Mouse (Mus musculus) limb, embryonic 10.5 days (tissue): Measurements from ENCODE around the gene Anapc11. TPM values are rescaled to one million over a fixed set of nuclear protein-coding genes. Genes with fewer than 3 reads are reported as not detected.
A peak's percentile ranks its signal among the peaks of the same experiment; 100 is the strongest.
"Not testable (repeated sequence)": the region's sequence is repeated elsewhere in the genome, so short reads cannot be mapped to it uniquely, and the experiment has no call there.

ENCODE experiments used
- DNase-seq: peaks from one replicate; pipeline ENCODE4 v3.0.0-alpha.2; 2017; ENCODE audit warnings: low spot score
- H3K27ac ChIP-seq: fragments of 300-500 bp; sonication (generic); 2 replicates; pipeline ENCODE4 v1.5.1; 2016; ENCODE audit warnings: mild to moderate bottlenecking
- H3K27me3 ChIP-seq: fragments of 300-500 bp; sonication (generic); 2 replicates; pipeline ENCODE4 v1.6.1; 2016; ENCODE audit warnings: low read depth, mild to moderate bottlenecking; ENCODE audit not compliant: poor library complexity, severe bottlenecking
- H3K36me3 ChIP-seq: fragments of 300-500 bp; sonication (generic); 2 replicates; pipeline ENCODE4 v1.6.1; 2016; ENCODE audit warnings: mild to moderate bottlenecking, moderate library complexity
- H3K4me1 ChIP-seq: fragments of 300-500 bp; sonication (generic); 2 replicates; pipeline ENCODE4 v1.6.1; 2016
- H3K4me3 ChIP-seq: fragments of 300-500 bp; sonication (generic); 2 replicates; pipeline ENCODE4 v1.5.1; 2016; ENCODE audit warnings: mild to moderate bottlenecking, moderate library complexity
- H3K9me3 ChIP-seq: fragments of 300-500 bp; sonication (generic); replicated peaks from 2 replicates; pipeline ENCODE4 v1.6.1; 2016; ENCODE audit warnings: mild to moderate bottlenecking
- WGBS: fragments of 180-500 bp; shearing (Covaris S2); methylation state at CpG from one replicate; pipeline ENCODE4 v1.1.7; 2016; 5-methylcytosine and 5-hydroxymethylcytosine counted together
- polyA plus RNA-seq: library from polyadenylated mRNA; unstranded; fragments of >200 nt; fragmentation: Nextera tagmentation; extraction: Ambion mirVana; gene quantifications from 2 replicates; pipeline ENCODE4 v1.2.1, GENCODE M21; 2016

Gene Anapc11
- polyA plus RNA-seq: 201 and 207 TPM in 2 replicates

- H3K27me3 ChIP-seq: no peaks in the 10 kb centered on the region
- peak within 1 kb of the TSS; percentile 99 for H3K27ac ChIP-seq
- peaks cover 78% of the 10 kb centered on the region for H3K36me3 ChIP-seq
- no peaks in the 10 kb centered on the region for H3K9me3 ChIP-seq
- H3K4me1 ChIP-seq: peaks cover 30% of the 10 kb centered on the region
- peak within 1 kb of the TSS; percentile 100 for H3K4me3 ChIP-seq
- DNase-seq: peak; percentile 97
- under 1% methylated on average over 88 of the region's 88 CpGs for WGBS
These were observed at the start of gene Anapc11, which contains the start of gene Alyref for GRCm38 (mm10) chr11:120598283-120598989. Gene Anapc11, plus strand, starts transcription at chr11:120598421. Gene Alyref, minus strand, starts transcription at chr11:120598365.

- no peak for DNase-seq
- Histone ChIP-seq H3K4me1 (peaks cover 33% of the 10 kb centered on the region), H3K4me3 (peak overlapping the region; percentile 91), H3K36me3 (peaks cover 38% of the 10 kb centered on the region), H3K9me3 (no peaks in the 10 kb centered on the region), H3K27ac (peak overlapping the region; percentile 97), H3K27me3 (no peaks in the 10 kb centered on the region)
- WGBS: 32% methylated on average over 7 of the region's 7 CpGs
These were observed 49.4 kb upstream of the Anapc11 start for GRCm38 (mm10) chr11:120548786-120549167.

- no peaks in the 10 kb centered on the region for H3K9me3 ChIP-seq
- H3K4me1 ChIP-seq: peaks cover 33% of the 10 kb centered on the region
- peak within 1 kb of the TSS; percentile 97 for H3K27ac ChIP-seq
- peak; percentile 96 for DNase-seq
- H3K36me3 ChIP-seq: peaks cover 33% of the 10 kb centered on the region
- H3K4me3 ChIP-seq: peak within 1 kb of the TSS; percentile 91
- H3K27me3 ChIP-seq: no peaks in the 10 kb centered on the region
- 2% methylated on average over 79 of the region's 87 CpGs for WGBS
These were observed 48.9 kb upstream of the Anapc11 start, which contains the start of gene Mcrip1 for GRCm38 (mm10) chr11:120549168-120549945. Gene Mcrip1, minus strand, starts transcription at chr11:120549727.

GRCm38 (mm10) chr11:120549986-120550809, 48.0 kb upstream of the Anapc11 start:
- Histone ChIP-seq H3K4me1 (peaks cover 33% of the 10 kb centered on the region), H3K4me3 (peak overlapping the region; percentile 91), H3K27ac (peak overlapping the region; percentile 97), H3K27me3 (no peaks in the 10 kb centered on the region), H3K36me3 (peaks cover 24% of the 10 kb centered on the region), H3K9me3 (no peaks in the 10 kb centered on the region)
- no peak for DNase-seq
- 69% methylated on average over 11 of the region's 11 CpGs for WGBS

GRCm38 (mm10) chr11:120550810-120551440, 47.3 kb upstream of the Anapc11 start, which contains the start of gene Ppp1r27:
Gene Ppp1r27, minus strand, starts transcription at chr11:120551132.
- no peaks in the 10 kb centered on the region for H3K9me3 ChIP-seq
- peak within 1 kb of the TSS; percentile 97 for H3K27ac ChIP-seq
- H3K27me3 ChIP-seq: no peaks in the 10 kb centered on the region
- H3K4me3 ChIP-seq: peak within 1 kb of the TSS; percentile 91
- H3K36me3 ChIP-seq: peaks cover 17% of the 10 kb centered on the region
- H3K4me1 ChIP-seq: peaks cover 33% of the 10 kb centered on the region
- DNase-seq: no peak
- 95% methylated on average over 28 of the region's 28 CpGs for WGBS

- no peak overlapping the region for H3K4me3 ChIP-seq
- no peak for DNase-seq
- H3K9me3 ChIP-seq: no peaks in the 10 kb centered on the region
- no peak overlapping the region for H3K27ac ChIP-seq
- peaks cover 29% of the 10 kb centered on the region for H3K4me1 ChIP-seq
- 83% methylated on average over 5 of the region's 5 CpGs for WGBS
- H3K27me3 ChIP-seq: no peaks in the 10 kb centered on the region
- peaks cover 7% of the 10 kb centered on the region for H3K36me3 ChIP-seq
These were observed 45.5 kb upstream of the Anapc11 start for GRCm38 (mm10) chr11:120552736-120553135.

GRCm38 (mm10) chr11:120554834-120555233, 43.4 kb upstream of the Anapc11 start:
- peaks cover 21% of the 10 kb centered on the region for H3K36me3 ChIP-seq
- 85% methylated on average over 7 of the region's 7 CpGs for WGBS
- no peaks in the 10 kb centered on the region for H3K27me3 ChIP-seq
- no peak for DNase-seq
- H3K9me3 ChIP-seq: no peaks in the 10 kb centered on the region
- no peak overlapping the region for H3K27ac ChIP-seq
- peaks cover 10% of the 10 kb centered on the region for H3K4me1 ChIP-seq
- no peak overlapping the region for H3K4me3 ChIP-seq

GRCm38 (mm10) chr11:120555260-120555659, 43.0 kb upstream of the Anapc11 start:
- no peaks in the 10 kb centered on the region for H3K27me3 ChIP-seq
- WGBS: 81% methylated on average over 2 of the region's 2 CpGs
- peaks cover 26% of the 10 kb centered on the region for H3K36me3 ChIP-seq
- peaks cover 6% of the 10 kb centered on the region for H3K4me1 ChIP-seq
- no peak overlapping the region for H3K27ac ChIP-seq
- no peaks in the 10 kb centered on the region for H3K9me3 ChIP-seq
- no peak for DNase-seq
- no peak overlapping the region for H3K4me3 ChIP-seq

- not testable (repeated sequence) for H3K9me3 ChIP-seq, H3K4me3 ChIP-seq, H3K27ac ChIP-seq, DNase-seq, H3K27me3 ChIP-seq, H3K4me1 ChIP-seq
- H3K36me3 ChIP-seq: peaks cover 61% of the 10 kb centered on the region
- WGBS: 85% methylated on average over 6 of the region's 6 CpGs
These were observed 39.4 kb upstream of the Anapc11 start for GRCm38 (mm10) chr11:120558843-120559242.

- Histone ChIP-seq H3K27ac (no peak overlapping the region), H3K4me1 (no peaks in the 10 kb centered on the region), H3K4me3 (no peak overlapping the region), H3K27me3 (no peaks in the 10 kb centered on the region), H3K9me3 (no peaks in the 10 kb centered on the region), H3K36me3 (peaks cover 84% of the 10 kb centered on the region)
- WGBS: 93% methylated on average over 13 of the region's 13 CpGs
- no peak for DNase-seq
These were observed 37.1 kb upstream of the Anapc11 start for GRCm38 (mm10) chr11:120560952-120561728.

- H3K9me3 ChIP-seq: no peaks in the 10 kb centered on the region
- H3K27ac ChIP-seq: no peak overlapping the region
- no peak overlapping the region for H3K4me3 ChIP-seq
- H3K36me3 ChIP-seq: peaks cover 96% of the 10 kb centered on the region
- no peak for DNase-seq
- H3K4me1 ChIP-seq: no peaks in the 10 kb centered on the region
- H3K27me3 ChIP-seq: no peaks in the 10 kb centered on the region
- 95% methylated on average over 13 of the region's 13 CpGs for WGBS
These were observed 35.3 kb upstream of the Anapc11 start for GRCm38 (mm10) chr11:120562949-120563348.
